Mouse (Mus musculus): Measurements from ENCODE around the gene Zfp747.
"Not testable (repeated sequence)": the region's sequence is repeated elsewhere in the genome, so short reads cannot be mapped to it uniquely, and the experiment has no call there.

Gene Zfp747

DNA sequence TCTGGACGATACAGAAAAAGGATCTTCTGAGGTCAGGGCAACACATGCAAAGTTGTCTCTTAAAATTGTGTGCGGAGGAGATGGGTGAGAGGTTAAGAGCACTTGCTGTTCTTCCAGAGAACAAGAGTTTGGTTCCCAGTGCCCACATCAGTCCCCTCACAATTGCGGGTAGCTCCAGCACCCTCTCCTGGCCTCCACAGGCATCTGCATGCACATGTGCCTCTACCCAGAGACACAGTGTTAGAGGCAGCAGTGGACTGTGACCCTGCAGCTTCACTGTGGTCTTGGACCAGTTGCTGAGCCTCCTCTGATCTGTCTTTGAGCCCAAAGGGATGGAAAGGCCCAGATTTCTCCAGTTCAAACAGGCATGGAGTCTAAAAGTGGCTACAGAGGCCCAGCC lies 4.0 kb downstream of the Zfp747 start:
- not testable (repeated sequence) for DNase-seq (ENCODE audit: low read depth in 1 of 2, low spot score in 2 of 2)

DNA sequence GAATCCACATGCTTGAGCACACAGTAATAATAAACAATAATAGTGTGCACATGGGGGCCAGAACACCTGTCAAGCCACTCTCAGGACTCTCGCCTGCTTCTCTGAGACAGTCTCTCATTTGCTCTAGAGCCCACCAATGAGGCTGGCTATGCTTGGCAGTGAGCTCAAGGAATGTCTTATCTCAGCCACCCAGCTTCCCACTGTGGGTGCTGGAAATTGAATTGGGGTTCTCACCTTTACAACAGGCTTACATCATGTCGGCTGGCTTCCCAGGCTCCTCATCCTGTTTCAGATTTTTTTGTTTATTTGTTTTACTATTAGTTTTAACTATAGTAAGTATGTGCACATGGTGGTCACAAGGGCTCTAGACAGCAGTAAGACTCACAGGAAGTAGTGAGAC lies 4.6 kb downstream of the Zfp747 start:
- no peak for DNase-seq (ENCODE audit: low read depth in 1 of 2, low spot score in 2 of 2)

DNA sequence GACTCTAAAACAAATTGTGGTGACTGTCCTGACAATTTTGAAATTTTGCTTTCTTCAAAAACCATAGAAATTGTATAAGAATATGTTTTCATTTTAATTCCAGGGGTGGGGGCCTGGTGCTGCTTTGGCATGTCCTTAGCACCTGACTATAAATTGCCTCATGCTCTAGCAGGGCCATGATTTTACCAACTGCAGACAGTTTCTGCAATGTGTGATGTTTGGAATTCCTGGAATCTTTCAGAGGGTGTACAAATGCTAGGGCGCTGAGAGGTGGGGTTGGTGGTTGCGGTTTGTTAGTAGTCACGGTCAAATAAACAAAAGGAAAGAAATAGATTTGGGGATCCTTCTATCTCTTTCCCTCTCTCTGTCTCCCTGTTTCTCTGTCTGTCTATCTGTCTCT lies 9.6 kb downstream of the Zfp747 start:
- no peak for DNase-seq (ENCODE audit: low read depth in 1 of 2, low spot score in 2 of 2)

DNA sequence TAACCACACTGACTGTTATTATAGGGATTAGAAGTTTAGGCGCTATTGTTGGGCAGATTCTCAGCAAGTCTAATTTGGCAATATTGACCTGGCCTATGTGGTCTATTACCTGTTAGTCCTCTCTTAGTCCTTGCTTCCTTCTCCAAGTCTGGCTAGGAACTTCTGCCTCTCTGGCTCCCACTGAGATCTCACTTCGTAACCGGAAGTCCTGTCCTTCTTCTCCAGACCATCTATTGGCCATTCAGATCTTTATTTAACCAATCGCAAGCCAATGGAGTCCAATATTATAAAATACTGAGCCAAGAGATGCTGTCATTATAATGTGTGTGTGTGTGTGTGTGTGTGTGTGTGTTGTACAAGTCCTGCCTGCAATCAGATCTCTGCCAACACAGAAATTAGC lies 11.7 kb downstream of the Zfp747 start:
- no peak for DNase-seq (ENCODE audit: low read depth in 1 of 2, low spot score in 2 of 2)

DNA sequence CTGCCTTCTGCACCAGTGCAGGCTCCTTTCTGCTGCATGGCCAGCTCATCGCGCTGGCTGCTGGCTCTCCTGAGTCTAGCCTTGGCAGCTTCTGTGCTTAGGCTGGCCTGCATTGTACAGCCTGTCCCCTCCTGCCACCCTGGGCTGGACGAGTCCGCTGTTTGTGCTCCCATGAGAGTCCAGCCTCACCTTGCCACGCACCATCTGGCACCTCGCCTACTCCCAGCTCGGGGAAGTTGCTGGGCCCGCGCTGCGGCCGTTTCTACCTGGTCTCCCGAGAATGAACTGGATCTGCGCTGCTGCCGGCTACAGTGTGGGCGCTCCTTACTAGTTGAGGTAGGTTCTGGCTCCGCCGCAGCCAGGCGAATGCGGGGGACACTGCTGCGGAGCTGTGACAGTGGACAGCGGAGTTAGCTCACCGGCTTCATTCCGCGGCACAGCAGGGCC lies 12.4 kb downstream of the Zfp747 start:
- DNase-seq (ENCODE audit: low read depth in 1 of 2, low spot score in 2 of 2) = no peak

DNA sequence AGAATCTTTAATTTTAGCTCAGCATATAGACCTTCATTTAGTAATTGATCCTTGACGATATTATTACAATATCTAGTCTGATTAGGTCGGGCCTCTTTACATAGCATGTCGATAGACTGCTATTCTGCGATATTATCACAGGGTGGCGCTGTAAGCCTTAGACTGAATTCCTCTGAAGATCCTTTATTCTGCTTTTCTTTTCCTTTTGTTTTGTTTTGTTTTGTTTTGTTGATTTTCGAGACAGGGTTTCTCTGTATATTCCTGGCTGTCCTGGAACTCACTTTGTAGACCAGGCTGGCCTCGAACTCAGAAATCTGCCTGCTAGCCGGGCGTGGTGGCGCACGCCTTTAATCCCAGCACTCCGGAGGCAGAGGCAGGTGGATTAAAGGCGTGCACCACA lies 13.4 kb downstream of the Zfp747 start:
- DNase-seq (ENCODE audit: low read depth in 1 of 2, low spot score in 2 of 2) = not testable (repeated sequence)

DNA sequence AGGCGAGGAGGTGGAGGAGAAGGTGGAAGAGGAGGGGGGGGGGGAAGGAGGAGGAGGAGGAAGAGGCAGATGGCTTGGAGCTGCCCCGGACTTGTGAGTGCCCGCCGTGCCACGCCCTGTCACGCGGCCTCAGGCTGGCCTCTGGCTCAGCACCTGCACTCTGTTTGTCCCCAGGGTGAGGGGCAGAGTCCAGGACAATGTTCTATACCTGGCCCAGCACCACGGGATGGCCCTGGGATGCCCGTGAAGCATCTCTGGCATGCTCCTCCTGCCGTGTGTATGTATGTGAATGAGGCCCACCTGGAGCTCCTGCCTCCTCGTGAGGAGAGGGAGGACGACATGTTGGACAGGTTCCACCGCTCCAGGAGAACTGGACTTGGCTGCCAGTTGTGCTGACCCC lies 14.4 kb downstream of the Zfp747 start:
- DNase-seq (ENCODE audit: low read depth in 1 of 2, low spot score in 2 of 2) = no peak

DNA sequence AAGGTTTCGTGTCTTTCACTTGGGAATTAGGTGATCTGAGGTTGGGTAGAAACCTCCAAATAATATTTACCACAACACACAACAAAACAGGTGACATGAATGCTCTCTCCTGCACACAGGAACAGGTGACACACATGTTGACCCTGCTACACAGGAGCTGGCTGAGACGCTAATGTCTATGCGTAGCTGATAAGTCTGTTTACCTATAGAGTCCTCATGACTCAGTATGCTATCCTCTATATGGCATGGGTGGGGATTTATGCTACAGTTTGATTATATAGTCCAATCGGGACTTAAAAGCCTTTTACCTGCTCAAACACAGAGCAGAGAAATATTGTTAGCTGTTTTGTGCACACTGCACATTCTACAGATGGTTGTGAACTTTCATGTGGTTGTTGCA lies 15.6 kb downstream of the Zfp747 start:
- DNase-seq (ENCODE audit: low read depth in 1 of 2, low spot score in 2 of 2) = no peak

DNA sequence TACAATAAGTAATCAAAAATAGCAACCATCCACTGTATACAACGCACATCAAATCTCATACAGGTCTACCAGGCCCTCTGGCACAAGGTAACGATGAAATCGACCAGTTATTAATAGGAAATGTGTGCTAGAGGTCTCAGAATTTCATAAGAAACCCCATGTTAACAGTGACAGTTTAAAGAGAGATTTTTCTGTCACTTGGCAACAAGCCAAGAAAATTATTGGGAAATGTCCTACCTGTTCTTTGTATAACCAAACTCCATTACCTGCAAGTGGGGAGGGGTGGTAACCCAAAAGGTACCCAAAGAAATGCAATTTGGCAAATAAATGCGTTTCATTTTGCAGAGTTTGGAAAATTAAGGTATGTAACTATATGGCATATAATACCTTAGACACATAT lies 17.4 kb downstream of the Zfp747 start:
- DNase-seq (ENCODE audit: low read depth in 1 of 2, low spot score in 2 of 2) = no peak

DNA sequence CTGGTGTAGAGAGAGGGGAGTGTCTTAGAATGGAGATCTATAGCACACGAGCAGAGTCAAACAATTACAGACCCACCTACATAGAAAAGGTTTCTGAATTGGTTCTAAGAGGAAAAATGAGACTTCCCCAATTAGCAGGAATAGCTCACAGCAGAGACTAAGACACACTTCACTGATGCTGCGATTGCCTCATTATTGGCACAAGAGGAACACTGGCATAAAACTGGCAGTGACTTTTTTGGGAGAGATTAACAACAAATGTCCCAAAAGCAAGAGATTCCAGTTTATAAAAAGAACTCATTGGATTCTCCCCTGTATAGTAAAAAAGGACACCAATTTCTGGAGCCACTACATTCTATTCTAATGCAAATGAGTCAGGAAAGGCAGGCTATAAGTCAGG lies 18.0 kb downstream of the Zfp747 start:
- DNase-seq (ENCODE audit: low read depth in 1 of 2, low spot score in 2 of 2) = no peak

DNA sequence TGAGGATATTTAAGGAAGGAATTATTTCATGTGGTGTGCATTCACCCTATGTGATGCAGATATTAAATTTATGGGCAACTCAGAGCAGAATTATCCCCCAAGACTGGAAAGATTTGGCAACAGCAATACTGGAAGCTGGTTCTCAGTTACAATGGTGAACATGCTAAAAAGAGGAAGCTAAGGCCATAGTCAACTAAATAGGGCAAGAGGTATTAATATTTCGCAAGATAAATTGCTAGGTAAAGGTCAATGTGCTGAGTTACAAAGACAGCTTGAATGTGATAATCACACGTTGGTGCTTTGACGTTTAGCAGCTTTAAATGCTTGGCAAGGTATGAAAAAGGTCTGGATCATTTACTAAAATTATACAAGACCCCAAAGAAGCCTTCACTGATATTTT lies 20.1 kb downstream of the Zfp747 start:
- DNase-seq (ENCODE audit: low read depth in 1 of 2, low spot score in 2 of 2) = no peak

DNA sequence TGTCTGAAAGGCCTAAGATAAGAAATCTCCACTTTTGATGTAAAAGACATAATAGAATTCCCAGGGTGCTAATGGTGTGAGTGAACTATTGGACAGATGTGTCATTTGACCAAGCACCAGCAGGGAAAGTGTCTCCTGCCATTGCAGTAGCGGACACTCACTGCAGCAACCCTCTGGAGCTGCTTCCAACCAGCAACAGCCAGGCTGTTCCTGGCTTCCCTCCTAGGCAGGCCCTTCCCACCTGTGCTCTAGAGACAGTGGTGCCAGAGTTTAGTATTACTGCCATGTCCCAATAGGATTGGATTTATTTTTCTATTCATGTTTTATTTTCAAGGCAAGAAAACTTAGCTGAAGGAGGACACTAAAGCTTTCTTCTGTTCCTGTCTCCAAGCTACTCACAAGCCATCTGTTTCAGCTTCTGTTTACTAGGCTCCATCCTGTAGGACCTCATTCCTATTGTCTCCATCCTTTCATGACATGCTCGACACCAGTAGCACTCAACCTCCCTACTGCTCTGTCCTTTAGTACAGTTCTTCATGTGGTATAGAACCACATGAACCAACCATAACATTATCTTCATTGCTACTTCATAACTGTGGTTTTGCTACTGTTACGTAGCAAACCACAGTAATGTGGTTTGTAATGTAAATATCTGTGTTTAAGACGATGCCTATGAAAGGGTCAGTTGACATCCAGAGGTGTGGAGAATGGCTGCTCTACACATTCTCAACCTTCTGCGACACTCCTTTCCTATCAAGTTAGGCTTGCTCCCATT lies 24.4 kb downstream of the Zfp747 start:
- DNase-seq (ENCODE audit: low read depth in 1 of 2, low spot score in 2 of 2) = no peak

DNA sequence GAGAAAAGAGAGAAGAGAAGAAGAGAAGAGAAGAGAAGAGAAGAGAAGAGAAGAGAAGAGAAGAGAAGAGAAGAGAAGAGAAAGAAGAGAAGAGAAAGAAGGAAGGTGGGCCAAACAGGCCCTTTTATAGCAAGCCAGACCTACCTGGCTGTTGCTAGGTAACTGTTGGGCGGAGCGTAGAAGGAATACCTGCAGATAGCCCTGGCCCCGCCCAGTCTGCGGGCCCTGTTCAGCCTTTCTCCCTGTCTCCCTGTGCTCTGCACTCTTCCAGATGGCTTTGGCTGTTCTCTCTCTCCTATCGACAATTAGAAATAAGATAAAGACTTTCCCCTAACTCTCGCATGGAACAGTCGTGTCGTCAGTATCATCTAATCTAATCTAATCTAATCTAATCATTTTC lies 29.2 kb downstream of the Zfp747 start:
- DNase-seq (ENCODE audit: low read depth in 1 of 2, low spot score in 2 of 2) = no peak

DNA sequence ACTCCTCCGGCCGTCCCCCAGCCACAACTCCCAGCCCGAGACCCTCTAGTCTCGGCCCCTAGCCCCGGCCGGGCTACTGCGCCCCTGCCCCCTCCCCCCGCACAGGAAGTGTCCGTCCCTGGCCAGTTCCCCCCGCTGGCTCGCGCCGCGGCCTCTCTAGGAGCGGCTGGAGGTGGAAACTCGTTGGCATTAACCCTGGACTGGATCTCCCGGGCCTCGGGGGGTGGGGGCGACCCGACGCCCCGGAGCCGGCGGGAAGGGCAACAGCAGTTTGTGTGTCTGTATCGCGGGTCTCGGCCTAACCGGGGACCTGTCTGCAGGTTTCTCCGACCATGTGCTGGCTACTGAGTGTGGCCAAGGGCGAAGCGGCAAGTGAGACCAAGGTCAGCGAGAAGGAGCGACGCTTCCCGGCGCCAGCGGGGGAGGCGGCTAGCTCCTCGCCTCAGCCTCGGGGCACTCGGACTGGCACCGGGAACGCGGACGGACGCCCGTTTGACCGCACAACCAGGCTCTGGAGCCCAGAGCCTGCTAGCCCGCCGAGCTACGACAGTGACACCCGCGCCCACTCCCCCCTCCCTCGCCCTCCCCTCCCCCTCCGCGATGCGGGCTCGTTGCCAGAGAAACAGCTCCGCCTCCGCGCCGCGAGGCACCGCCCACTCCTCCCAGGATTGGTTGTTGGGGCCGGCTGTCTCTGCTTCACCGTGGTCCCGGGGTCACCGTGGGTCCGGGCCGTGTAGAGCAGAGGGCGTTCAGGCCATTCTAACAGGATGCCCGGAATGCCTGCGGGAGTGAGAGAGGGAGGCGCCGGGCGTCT lies 30.1 kb downstream of the Zfp747 start, which contains the start of gene Zfp768:
Zfp768 (minus strand) TSS at position 78 of the 814 bp plus-strand sequence.
- DNase-seq (ENCODE audit: low read depth in 1 of 2, low spot score in 2 of 2) = peak; percentile 73 to 89

DNA sequence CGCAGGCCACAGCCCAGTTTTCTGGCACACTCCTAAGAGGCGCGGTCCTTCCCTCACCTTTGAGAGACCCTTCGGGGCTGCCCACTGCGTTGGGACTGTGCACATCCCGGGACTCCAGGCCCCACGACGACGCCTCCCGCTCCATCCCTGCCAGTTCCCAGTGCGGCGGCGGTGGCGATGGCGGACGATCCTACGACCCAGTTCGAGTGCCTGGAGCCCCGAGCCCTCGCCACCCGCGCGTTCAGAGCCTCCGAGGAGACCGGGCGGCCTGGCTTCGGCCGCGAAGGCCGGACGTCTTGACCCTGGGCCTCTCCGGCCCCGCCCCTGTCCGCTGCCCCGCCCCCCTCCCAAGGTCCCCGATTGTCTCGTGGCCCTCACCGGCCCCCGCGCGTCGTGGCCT lies 30.8 kb downstream of the Zfp747 start:
- no peak for DNase-seq (ENCODE audit: low read depth in 1 of 2, low spot score in 2 of 2)

DNA sequence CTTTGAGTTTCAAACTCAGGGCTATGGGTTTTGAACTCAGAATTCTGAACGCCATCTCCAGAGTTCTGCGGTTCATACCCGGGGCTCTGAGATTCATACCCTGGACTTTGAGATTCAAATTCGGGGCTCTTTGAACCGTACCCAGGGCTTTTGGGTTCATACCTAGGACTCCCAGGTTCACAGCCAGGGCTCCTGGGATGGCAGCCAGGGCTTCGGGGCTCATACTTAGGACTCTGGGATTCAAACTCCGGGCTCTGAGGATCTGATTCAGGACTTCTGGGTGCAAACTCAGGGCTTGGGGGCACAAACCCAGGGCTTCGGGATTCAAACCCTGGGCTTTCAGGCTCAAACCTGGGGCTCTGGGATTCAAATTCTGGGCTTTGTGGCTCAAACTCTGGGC lies 31.5 kb downstream of the Zfp747 start:
- DNase-seq (ENCODE audit: low read depth in 1 of 2, low spot score in 2 of 2) = no peak

DNA sequence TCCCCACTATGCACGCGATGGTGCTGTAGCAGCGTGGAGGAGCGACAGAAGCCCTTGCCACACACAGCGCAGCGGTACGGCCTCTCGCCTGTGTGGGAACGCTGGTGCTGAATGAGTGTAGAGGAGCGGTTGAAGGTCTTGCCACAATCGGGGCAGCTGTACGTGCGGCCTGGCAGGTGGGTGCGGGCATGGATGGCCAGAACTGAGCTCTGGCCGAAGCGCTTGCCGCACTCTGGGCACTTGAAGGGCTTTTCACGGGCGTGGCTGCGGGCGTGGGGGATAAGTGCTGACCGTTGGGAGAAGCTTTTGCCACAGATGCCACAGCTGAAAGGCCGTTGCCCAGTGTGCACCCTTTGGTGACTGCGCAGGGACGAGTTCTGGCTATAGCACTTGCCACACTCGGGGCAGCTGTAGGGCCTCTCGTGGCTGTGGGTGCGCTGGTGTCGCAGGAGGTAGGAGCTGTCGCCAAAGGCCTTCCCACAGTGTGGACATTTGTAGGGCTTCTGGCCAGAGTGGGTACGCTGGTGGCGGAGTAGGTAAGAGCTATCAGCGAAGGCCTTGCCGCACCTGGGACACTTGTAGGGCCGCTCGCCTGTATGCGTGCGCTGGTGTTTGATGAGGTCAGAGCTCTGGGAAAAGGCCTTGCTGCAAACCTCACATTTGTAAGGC lies 32.4 kb downstream of the Zfp747 start:
- DNase-seq (ENCODE audit: low read depth in 1 of 2, low spot score in 2 of 2) = no peak

DNA sequence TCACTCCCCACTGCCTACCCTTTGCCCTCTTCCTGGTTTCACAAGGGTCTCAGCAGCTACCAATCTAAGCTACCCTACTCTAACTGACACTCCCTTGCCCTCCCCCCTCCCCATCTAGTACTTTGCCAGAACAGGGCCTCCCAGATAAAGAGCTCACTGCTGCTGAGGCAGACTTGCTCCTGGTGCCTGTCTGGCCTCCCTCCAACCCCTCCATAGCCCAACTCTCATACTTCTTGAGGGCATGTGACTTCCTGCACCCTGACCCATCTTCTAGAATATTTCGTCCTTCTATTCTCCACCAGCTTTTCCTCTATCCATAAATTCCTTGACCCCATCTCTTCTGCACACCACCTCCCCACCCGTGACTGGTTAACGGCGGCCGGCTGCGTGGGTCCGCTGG lies 33.0 kb downstream of the Zfp747 start:
- no peak for DNase-seq (ENCODE audit: low read depth in 1 of 2, low spot score in 2 of 2)

DNA sequence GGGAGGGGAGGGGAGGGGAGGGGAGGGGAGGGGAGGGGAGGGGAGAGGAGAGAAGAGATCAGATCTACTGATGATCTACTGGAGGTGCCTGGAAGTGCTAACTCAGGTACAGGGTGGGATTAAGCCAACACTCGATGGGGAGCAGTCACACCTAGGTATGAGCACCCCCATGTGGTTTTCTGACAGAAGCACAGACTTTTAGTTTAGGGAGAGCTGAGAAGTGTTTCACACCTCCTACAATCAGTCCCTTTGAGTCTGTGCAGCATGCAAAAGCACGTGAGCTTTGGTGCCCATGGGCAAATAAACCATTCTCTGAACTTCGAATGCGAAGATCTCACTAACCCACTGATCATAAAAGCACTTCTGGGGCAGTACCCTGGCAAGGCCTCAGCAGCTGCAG lies 33.5 kb downstream of the Zfp747 start:
- DNase-seq (ENCODE audit: low read depth in 1 of 2, low spot score in 2 of 2) = no peak

DNA sequence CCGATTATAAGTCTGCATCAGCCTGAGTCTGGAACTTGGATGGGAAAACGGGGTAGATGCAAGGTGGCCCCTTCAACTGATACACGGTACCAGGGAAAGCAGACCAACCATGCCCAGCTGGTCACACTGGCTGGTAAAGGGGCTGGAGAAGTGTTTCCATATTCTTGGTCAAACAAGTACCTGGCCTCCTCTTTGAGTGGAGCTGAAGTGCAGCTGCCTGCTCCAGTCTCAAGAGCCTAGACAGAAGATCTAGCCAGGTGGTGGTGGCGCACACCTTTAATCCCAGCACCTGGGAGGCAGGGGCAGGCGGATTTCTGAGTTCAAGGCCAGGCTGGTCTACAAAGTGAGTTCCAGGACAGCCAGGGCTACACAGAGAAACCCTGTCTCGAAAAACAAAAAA lies 34.0 kb downstream of the Zfp747 start:
- not testable (repeated sequence) for DNase-seq (ENCODE audit: low read depth in 1 of 2, low spot score in 2 of 2)

DNA sequence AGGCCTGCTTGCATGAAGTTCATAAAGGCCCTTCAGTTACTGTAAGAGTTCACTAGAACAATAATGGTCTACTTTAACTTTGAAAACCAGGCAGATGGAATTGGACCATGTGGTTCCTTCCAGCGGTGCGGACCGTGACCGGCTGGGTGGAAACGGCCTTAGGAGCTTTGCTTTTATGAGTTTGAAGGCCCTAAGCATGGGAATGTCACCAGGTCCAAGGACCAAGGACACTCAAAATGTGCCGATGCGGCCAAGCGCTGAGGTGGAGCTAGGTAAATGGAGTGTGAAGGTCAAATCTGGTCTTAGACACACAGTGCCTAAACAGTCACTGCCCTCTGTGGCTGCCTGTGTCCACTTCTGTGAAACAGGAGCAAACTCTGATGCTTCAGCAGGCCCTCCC lies 34.5 kb downstream of the Zfp747 start:
- DNase-seq (ENCODE audit: low read depth in 1 of 2, low spot score in 2 of 2) = no peak

DNA sequence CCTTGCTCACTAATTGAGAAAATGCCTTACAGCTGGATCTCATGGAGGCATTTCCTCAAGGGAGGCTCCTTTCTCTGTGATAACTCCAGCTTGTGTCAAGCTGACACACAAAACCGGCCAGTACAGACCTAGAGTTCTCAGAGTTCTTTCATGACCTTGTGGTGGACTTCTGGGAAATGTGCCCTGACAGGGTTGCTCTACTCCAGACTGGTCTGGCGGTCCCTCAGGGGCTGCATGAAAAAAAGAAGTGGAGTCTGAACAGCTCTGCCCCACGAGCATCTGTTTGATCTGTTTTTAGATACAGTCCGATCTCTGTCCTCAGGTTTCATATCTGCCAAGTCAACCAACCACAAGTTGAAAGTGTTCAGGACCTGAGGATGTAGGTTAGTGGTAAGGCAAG lies 38.2 kb downstream of the Zfp747 start:
- DNase-seq (ENCODE audit: low read depth in 1 of 2, low spot score in 2 of 2) = no peak
